Mouse (Mus musculus) adrenal gland, postnatal 36 days (tissue): Measurements from ENCODE around the gene F10. TPM values are rescaled to one million over a fixed set of nuclear protein-coding genes. Genes with fewer than 3 reads are reported as not detected.
"Not testable (repeated sequence)": the region's sequence is repeated elsewhere in the genome, so short reads cannot be mapped to it uniquely, and the experiment has no call there.

Source experiments
- DNase-seq, 2 experiments: peaks; one replicate each; pipeline ENCODE4 v3.0.0; 2021; ENCODE audit warnings: mixed read lengths in 1 of 2
- total RNA-seq, 2 experiments: library from RNA; stranded (reverse); gene quantifications; 2 replicates each; pipeline ENCODE4 v1.2.3; 2021

The F10 gene
- total RNA-seq, 2 experiments from 2014 or later: 0.53 to 0.86 TPM

DNA sequence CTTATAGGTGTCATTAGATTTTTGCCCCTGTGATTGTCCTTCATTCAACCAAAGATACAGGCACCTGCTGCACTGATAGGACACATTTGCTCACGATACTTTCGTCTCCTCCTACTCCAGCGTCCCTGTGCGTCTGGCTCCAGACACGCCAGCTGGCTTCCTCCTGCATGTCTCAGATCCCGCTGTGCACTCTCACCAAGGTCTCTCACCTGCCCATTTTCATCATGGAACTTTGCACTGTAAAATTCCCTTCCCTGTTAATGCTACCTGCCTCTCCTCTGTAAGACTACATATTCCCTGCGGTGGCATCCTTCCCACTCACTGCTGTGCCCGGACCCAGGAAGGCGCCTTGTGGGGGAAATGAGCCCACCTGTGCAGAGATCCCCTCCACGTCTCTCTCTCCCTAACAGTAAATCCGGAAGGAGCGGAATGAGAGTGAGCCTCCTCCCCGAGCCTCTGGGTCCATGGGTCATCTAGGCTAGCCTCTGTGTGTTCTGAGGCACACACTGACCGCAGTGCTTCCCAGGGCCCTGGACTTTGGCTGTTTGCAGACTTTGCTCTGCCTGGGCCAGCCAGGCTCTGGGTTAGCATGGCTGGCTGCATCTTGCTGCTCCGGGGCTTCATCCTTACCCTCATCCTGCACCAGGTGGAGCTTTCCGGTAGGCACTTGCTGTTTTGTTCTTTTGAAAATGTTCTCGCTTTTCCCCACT, 23.5 kb downstream of the F10 start, which contains the start of gene Proz:
Proz (plus strand) TSS at position 474 of the 710 bp plus-strand sequence.
- DNase-seq: no peak

DNA sequence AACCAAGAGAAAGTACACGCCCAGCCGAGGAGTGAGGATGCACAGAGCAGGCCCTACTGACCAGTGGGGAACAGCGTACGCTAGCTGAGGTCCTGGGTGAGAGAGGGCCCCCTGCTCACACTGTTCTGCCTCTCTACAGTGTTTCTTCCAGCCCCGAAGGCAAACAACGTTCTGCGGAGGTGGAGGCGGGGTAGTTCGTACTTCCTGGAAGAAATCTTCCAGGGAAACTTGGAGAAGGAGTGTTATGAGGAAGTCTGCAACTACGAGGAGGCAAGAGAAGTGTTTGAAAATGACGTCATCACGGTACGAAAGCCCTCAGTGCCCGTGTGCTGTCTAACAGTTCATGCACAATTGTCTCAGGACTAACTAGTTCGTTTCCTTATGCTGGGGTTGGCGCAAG, 26.0 kb downstream of the F10 start:
- no peak for DNase-seq

DNA sequence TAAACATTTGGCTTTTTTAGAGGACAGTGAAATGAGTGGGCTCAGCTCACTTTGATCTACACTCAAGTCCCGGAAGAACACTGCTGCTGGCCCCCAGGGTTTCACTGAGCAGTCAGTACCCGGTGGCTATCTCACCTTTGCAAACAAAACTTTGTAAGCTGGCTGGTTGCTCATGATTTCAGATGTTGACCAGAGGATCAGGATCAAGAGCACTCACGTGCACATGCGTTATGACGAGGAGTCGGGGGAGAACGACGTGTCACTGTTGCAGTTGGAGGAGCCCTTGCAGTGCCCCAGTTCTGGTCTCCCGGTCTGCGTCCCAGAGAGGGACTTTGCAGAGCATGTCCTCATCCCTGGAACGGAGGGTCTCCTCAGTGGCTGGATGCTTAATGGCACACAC, 36.1 kb downstream of the F10 start:
- DNase-seq: no peak

DNA sequence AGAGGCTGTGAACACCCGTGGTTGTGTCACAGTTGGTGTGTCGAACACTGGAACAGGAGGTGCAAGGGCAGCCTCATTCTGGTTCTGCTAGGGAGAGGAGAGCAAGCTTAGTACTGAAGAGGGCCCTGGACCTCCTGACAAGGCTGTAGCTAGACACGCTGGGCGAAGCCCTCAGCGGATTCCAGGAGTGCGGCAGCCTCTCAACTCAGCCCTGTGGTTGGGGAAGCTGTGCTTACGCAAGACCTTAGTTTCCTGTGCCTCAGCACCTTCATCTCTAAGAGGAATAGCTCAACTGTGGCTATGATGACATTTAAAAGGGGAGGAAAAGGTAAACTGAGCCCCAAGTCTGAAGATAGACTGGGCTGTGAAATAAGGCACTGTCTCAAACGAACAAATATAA, 37.9 kb downstream of the F10 start:
- no peak for DNase-seq

DNA sequence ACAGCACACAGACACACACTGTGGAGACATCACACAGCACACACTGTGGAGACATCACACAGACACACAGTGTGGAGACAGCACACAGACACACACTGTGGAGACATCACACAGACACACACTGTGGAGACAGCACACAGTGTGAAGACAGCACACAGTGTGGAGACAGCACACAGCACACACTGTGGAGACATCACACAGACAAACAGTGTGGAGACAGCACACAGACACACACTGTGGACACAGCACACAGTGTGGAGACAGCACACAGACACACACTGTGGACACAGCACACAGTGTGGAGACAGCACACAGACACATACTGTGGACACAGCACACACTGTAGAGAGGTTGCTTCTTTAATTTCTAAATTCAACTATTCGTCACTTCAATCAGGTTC, 38.5 kb downstream of the F10 start:
- DNase-seq: not testable (repeated sequence)

DNA sequence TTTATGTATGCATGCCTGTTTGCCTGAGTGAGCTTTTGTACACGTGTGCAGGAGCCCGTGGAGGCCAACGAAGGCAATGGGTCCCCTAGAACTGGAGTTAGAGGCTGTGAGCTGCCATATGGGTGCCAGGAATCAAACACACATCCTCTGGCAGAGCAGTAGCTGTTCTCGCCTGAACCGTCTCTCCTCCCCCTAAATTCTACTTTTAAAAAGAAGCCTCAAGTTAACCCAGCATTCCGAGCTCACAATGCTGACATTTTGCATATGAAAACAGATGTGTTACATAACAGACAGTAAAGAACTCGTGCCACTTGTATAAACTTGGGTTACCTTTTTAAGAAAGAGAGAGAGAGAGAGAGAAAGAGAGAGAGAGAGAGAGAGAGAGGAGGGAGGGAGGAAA, 40.4 kb downstream of the F10 start:
- no peak for DNase-seq

DNA sequence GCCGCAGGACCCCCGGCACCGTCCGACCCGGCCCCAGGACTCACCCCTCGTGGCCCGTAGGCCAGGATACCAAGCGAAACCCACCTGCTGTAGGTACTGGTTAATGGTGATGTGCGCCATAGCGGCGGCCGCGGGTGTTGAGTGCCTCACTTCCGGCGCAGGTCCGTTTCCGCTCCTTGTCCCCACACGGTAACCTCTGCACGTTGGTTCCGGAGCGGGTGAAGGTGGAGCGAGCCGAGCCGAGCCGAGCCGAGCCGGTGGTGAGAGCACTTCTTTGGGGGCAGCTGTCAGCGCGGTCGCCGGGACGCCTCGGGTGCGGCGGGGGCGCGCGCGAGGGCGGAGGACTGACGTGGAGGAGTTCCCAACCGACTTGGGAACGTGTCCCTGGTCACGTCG, 67.6 kb downstream of the F10 start:
- peak; percentile 92 for DNase-seq

DNA sequence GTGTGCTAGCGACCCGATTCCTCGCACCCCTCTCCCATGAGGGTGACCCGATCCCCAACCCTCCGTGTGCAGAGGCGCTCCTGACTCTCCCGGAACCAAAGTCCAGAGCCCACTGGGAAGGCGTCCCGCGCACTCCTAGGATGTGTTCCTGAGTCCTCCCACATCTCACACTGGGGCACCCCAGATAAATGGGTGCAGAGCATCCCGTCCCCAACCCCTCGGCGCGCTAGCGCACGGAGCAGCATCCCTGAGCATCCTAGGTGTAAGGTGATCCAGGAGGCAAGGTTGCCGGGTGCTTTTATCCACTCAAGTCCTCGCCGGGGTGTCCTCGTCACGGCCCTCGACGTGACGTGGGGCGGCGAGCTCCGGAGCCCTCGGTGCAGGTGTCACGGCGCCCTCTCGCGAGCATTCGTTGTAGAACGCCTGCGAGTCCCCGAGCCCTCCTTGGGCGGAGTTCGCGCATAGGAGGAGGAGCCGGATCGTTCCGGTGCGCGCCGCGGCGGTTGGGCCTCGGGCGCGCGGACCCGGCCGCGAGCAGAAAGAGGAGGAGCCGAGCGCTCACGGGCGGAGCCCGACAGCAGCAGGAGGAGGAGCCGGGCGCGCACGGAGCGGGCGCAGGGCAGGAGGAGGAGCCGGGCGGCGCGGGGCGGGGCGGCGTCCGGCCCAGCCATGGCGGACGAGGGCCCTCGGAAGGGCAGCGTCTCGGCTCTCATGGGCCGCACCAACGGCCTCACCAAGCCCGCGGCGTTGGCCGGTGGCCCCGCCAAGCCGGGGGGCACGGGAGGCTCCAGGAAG, 68.2 kb downstream of the F10 start, which contains the start of the genes Pcid2 and Cul4a:
Pcid2 (minus strand) TSS at position 373 of the 795 bp plus-strand sequence.
Cul4a (plus strand) TSS at position 535 of the 795 bp plus-strand sequence.
- peak; percentile 97 to 98 for DNase-seq

DNA sequence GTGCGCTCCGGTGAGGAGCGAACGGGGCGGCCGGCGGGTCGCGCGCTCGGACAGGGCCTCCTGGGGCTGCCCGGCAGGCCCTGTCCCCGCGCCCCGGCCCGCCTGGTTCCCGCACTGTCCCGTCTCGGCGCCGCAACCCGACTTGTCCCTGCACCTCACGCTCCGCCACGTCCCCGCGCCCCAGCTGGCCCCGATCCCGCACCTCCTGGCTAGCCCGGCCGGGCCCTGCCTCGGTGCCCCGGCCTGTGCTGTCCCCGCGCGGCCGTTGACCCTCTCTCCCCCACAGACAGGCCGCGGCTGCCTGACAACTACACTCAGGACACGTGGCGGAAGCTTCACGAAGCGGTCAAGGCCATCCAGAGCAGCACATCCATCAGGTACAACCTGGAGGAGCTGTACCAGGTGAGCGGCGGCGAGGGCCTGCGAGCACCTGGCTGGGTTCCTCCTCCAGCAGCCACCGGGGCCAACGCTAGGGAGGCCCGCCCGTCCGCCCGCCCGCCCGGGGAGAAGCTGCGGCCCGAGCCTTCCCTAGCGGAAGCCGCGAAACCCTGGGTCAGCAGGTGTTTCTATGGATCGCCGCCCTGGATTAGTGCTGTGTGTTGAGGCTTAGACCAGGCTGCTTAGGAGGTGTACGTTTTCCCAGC, 68.9 kb downstream of the F10 start:
- DNase-seq: peak; percentile 58 to 67

Other genes starting within 250 kb of the F10 start
- gene Mcf2l, start 163.5 kb upstream of the F10 start, total RNA-seq: 10 to 100 TPM; 13.1 to 36.9 TPM
- gene F7, start 11.3 kb upstream of the F10 start, total RNA-seq: under 1 TPM; 0.86 to 0.92 TPM
- not detected for gene Proz, start 23.6 kb downstream of the F10 start, total RNA-seq
- 10 to 100 TPM; 21.6 to 23.1 TPM for gene Pcid2, start 68.2 kb downstream of the F10 start, total RNA-seq
- 100 to 1,000 TPM; 108 to 166 TPM for gene Cul4a, start 68.3 kb downstream of the F10 start, total RNA-seq
- 100 to 1,000 TPM; 442 to 454 TPM for gene Lamp1, start 121.9 kb downstream of the F10 start, total RNA-seq
- gene Grtp1, start 163.3 kb downstream of the F10 start, total RNA-seq: 10 to 100 TPM; 11.7 to 13.6 TPM
- gene Adprhl1, start 216.9 kb downstream of the F10 start, total RNA-seq: 1 to 10 TPM; 2.0 to 2.8 TPM